Mouse (Mus musculus) layer of hippocampus, postnatal 25 days (tissue): ENCODE data around the gene Atp8b2. TPM values are rescaled to one million over a fixed set of nuclear protein-coding genes. Genes with fewer than 3 reads are reported as not detected.

Experiments
- DNase-seq, 2 experiments: peaks; one replicate each; pipeline ENCODE4 v3.0.0; 2022; ENCODE audit warnings: mixed read lengths in 2 of 2, low spot score in 1 of 2; ENCODE audit errors: extremely low spot score in 1 of 2
- total RNA-seq, 2 experiments: library from RNA; stranded (reverse); gene quantifications; 2 replicates each; pipeline ENCODE4 v1.2.3; 2021

Atp8b2 gene
- total RNA-seq, result 10 to 100 TPM; 68.9 to 96.3 TPM

DNA sequence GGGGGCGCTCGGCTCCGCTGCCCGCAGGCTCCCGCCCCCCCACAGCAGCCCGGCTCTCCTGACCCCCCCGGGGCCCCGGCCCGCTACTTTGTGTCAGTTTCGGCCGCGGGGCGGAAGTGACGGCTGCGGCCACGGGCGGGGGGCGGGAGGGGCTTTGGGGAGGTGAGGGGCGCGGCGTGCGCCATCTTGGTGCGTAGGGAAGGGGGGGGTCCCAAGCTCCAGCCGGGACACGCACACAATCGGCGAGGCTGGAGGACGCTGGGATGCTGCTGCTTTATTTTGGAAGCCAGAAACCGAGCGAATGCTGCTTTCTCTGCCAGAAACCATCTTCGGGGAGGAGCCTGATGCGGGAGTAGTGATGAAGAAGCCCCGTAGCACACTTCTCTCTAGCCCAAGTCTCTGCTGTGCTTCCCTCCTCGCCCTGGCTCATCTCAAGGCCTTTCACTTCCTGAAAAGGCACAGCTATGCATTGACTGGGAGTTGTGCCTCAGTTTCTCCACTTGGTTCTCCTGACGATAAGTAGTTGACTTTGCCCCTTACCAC, at the start of gene Atp8b2:
Atp8b2 (minus strand) TSS at position 288 of the 543 bp plus-strand sequence.
- peak; percentile 52 for DNase-seq

- no peak for DNase-seq
Measured at GRCm38 (mm10) chr3:90010291-90010690, 47.0 kb upstream of the Atp8b2 start.

DNA sequence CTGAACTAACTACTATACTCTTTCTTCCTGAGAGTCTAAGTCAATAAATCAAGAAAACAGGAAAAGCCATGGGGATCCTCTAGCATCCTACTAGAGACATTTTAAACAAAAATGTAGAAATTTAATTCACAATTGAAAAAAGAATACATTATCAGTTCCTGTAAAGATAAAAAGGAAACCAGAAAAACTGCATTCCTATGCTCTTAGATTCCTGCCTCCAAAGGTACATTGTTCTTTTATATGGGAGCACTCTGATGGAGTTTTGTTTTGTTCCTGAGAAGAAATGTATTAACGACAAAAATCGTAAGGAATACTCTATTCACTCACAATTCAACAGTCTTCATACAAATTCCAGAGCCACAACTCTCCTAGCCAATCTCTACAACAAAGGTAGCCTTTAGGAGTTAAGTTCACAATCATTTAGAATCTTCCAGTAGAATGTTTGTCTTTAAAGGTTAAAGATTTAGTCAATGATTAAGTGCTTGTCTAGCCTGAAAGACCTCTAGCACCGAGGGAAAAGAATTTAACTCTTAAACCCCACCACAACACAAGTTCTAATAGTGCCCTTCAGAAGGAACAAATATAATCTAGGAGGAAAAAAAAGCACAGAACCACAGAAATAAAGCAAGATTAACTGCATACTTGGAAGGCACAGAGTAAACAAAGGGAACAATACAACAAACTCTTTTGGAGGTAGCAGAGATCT, 40.9 kb upstream of the Atp8b2 start:
- DNase-seq, result no peak

GRCm38 (mm10) chr3:89999830-90000229, 36.5 kb upstream of the Atp8b2 start:
- no peak for DNase-seq

- DNase-seq, result peak in 1 of 2 experiments; percentile 16
Measured at GRCm38 (mm10) chr3:89999090-89999489, 35.8 kb upstream of the Atp8b2 start.

- peak; percentile 89 to 95 for DNase-seq
Measured at GRCm38 (mm10) chr3:89998612-89999054, 35.3 kb upstream of the Atp8b2 start, which contains the start of gene Hax1. Gene Hax1, minus strand, starts transcription at chr3:89998780.

DNA sequence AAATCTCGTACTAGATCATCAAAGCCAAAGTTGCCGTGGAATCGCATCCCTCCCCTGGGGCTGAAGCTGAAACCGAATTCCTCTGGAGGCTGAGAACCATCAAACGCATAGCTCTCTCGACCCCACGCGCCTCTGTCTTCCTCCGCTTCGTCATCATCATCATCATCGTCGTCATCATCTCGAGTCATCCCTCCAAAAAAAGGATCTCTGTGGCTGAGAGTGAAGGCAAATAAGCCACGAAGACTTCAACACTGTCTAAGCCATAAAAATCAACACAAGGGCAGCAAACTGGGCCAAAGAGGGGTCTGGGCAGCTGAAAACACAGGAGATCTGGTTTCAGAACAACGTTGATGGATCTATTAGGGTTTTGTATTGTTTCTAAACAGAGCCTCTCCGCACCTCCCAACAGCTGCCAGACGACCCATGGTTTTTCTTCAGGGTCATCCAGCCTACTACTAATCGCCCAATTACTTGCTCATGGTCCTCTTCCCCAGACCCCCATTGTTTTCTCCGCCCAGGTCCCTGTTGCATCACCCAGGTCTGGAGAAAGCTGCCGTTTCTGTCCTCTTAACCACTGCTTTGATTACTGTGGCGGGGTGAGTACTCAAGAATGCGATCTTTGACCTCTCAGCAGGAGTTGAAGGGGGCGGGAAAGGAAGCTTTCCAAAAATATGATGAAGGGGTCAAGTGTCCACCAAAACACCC, 34.6 kb upstream of the Atp8b2 start:
- DNase-seq, result peak in 1 of 2 experiments; percentile 8

DNA sequence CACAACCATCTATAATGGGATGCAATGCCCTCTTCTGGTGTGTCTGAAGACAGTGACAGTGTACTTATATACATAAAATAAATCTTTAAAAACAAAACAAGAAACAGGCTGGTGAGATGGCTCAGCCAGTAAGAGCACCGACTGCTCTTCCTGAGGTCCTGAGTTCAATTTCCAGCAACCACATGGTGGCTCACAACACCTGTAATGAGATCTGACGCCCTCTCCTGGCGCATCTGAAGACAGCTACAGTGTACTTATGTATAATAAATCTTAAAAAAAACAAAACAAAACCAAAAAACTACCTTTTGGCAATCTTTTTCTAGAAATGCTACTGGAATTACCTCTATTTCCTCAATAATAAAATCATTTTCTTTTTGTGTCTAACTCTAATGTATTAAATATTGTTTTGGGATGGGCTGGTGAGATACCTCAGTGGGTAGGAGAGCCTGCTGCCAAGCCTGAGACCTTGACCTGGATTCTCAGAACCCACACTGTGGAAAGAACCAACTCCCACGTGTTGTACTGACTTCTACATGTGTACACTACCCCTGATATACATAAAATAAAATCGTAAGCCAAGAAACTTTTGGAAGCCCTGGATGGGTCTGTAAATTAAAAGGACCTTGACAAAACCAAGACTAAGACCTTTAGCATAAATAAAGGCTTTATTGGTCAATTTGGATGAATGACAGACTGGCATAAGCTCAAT, 31.7 kb upstream of the Atp8b2 start:
- no peak for DNase-seq

DNA sequence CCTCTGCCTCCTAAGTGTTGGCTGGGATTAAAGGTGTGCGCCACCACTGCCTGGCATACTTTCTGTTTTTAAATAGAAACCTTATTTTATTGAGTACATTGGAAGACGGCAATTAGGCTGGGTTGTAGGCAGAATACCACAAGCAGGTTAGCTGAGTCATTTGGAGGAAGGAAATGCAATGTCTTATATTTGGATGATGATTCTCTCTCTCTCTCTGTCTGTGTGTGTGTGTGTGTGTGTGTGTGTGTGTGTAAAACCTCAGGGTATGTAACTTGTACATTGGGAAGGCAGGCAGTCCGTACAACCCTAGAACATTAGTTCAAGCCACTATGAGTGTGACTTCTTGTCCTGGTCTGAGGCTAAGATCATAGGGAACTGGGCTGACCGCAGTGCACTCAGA, 24.5 kb upstream of the Atp8b2 start:
- DNase-seq, result no peak

DNA sequence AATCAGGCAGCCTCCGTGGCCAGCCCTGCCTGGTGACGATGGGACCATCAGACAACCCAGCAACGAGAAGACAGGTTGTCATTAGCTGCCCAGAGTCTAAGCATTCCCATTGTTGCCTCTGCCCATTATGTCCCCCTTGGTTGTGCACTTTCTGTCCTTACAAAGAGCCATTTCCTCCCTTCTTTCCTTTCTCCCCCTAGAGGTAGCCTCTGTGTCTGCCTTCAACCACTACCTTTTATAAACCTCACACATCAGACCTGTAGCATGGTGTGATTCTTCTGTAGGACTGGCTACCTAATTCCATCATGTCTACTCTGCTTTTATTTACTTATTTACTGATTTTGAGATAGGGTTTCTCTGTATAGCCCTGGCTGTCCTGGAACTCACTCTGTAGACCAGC, 23.9 kb upstream of the Atp8b2 start:
- DNase-seq, result no peak

GRCm38 (mm10) chr3:89982426-89982825, 19.1 kb upstream of the Atp8b2 start:
- DNase-seq, result no peak

DNA sequence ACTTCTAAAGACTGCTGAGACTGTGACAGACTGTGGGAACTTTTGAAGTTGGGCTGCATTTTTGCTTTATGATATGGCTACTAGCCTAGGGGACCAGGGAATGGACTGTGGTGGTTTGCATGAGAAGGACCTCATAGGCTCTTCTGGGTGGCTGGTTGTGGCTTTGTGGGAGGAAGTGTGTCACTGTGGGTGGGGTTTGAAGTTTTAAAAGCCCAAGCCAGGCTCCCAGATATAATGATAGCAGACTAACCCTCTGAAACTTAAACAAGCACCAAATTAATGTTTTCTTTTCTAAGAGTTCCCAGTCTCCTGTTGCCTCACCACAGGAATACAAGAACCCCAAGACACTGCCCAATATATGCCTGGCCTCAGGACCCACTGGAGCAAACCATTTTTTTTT, 13.6 kb upstream of the Atp8b2 start:
- DNase-seq, result no peak

DNA sequence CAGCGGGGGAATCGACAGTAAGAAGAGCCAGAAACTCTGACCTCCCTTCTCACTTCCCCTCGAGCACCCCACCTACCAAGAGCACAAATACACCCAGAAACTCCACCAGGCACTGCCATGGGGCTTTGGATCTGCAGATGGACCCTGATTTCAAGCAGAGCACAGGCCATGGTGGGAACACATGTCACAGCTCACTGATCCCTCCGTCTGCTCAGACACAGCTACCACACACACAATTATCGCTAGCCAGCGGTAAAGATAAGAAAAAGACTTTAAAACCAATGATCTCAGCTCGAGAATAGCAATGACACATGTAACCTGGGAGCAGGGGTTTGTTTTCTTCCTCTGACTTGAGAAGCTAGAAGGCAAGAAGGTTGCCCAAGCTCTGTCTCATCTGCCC, 5.2 kb upstream of the Atp8b2 start:
- no peak for DNase-seq

DNA sequence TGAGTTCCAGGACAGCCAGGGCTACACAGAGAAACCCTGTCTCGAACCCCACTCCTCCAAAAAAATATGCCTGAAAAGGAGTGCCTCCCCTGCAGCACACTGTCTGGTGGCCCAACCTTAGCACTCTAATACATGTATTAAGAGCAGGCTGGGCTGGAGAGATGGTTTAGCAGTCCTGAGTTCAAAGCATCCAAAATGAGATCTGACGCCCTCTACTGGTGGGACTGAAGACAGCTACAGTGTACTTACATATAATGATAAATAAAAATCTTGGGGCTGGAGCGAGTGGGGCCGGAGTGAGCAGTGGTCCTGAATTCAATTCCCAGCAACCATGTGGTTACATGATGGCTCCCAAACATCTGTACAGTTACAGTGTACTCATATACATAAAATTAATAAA, 3.6 kb upstream of the Atp8b2 start:
- DNase-seq, result no peak

- DNase-seq, result no peak
Measured at GRCm38 (mm10) chr3:89965972-89966371, 2.7 kb upstream of the Atp8b2 start.

GRCm38 (mm10) chr3:89965557-89965956, 2.2 kb upstream of the Atp8b2 start:
- DNase-seq, result no peak

GRCm38 (mm10) chr3:89963926-89964739, 825 bp upstream of the Atp8b2 start:
- peak in 1 of 2 experiments; percentile 51 for DNase-seq

DNA sequence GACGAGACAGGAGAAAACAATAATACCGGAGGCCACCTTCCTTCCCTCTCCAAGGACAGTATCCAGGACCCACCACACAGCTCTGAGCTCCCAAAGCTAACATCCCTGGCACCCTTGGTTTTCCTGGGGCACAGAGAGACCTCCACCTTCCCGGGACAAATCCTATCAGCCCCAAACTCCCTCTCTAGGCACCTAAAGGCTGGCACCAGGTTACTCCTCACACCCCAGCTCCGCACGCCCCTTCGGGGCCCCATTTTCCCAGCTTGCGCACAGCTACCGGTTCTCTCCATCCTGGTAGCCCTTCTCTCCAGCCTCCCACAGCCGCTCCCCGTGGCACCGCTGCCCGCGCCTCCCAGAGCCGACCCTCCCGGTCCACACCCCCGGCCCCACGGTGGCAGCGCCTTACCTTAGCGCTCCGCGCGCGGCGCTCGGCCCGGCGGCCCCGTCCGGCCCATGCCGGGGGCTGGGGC, 522 bp downstream of the Atp8b2 start:
- peak in 1 of 2 experiments; percentile 43 for DNase-seq

GRCm38 (mm10) chr3:89962059-89962750, 1.1 kb downstream of the Atp8b2 start:
- no peak for DNase-seq
